Mouse (Mus musculus) small intestine, adult 2 months (tissue): ENCODE measurements around the gene Ttc9c. TPM values are rescaled to one million over a fixed set of nuclear protein-coding genes. Genes with fewer than 3 reads are reported as not detected.

Experiments
- H3K27ac ChIP-seq: fragments of 200-500 bp; 2 replicates; pipeline ENCODE4 v1.5.1; 2012; ENCODE audit warnings: low read depth, low read length, control low read depth, inconsistent platforms; ENCODE audit not compliant: insufficient read depth
- H3K27me3 ChIP-seq: fragments of 200-500 bp; 2 replicates; pipeline ENCODE4 v1.6.1; 2012; ENCODE audit warnings: mild to moderate bottlenecking, moderate library complexity, low read length, inconsistent platforms; ENCODE audit not compliant: control insufficient read depth, insufficient read depth
- H3K36me3 ChIP-seq: fragments of 200-500 bp; 2 replicates; pipeline ENCODE4 v1.6.1; 2012; ENCODE audit warnings: mild to moderate bottlenecking, low read length, control low read depth, inconsistent platforms; ENCODE audit not compliant: control insufficient read depth, insufficient read depth
- H3K4me1 ChIP-seq: fragments of 200-500 bp; 2 replicates; pipeline ENCODE4 v1.6.1; 2012; ENCODE audit warnings: low read length, inconsistent platforms, mixed read lengths; ENCODE audit not compliant: control insufficient read depth, insufficient read depth, insufficient read length
- H3K4me3 ChIP-seq: fragments of 200-500 bp; 2 replicates; pipeline ENCODE4 v1.5.1; 2012; ENCODE audit warnings: low read depth, mild to moderate bottlenecking, control low read depth, inconsistent platforms, low read length, moderate library complexity
- CTCF ChIP-seq: fragments of 200-500 bp; IDR thresholded peaks from 2 replicates; pipeline ENCODE4 v1.5.1; 2012; ENCODE audit warnings: low read depth, mild to moderate bottlenecking, control low read depth, inconsistent platforms, low read length, moderate library complexity, mixed read lengths; ENCODE audit not compliant: insufficient replicate concordance, insufficient read length; ENCODE audit errors: extremely low read depth
- POLR2A ChIP-seq: fragments of 200-500 bp; IDR thresholded peaks from 2 replicates; pipeline ENCODE4 v1.6.1; 2012; ENCODE audit warnings: low read depth, mild to moderate bottlenecking, control low read depth, inconsistent platforms, low read length, moderate library complexity
- WGBS: fragments of 180-500 bp; shearing (Covaris S2); methylation state at CpG from one replicate; pipeline ENCODE4 v1.1.7; 2018; 5-methylcytosine and 5-hydroxymethylcytosine counted together
- polyA plus RNA-seq: library from polyadenylated mRNA; depleted of rRNA; stranded (reverse); fragments of >200 nt; gene quantifications from 2 replicates; pipeline ENCODE4 v1.2.3, GENCODE M21; 2012; rRNA removed

The Ttc9c gene
- polyA plus RNA-seq, 1 experiment, result 8.9 TPM

GRCm38 (mm10) chr19:8772996-8773395 lies 46.1 kb downstream of the Ttc9c start:
- no peak for TF ChIP-seq POLR2A
- no peak for TF ChIP-seq CTCF
- WGBS, result 42% methylated on average over 5 of the region's 5 CpGs
- Histone ChIP-seq H3K27ac (no peak overlapping the region), H3K4me1 (peaks cover 8% of the 10 kb centered on the region; the same call in 1 of the 2 replicates), H3K27me3 (no peaks in the 10 kb centered on the region), H3K36me3 (peaks cover 18% of the 10 kb centered on the region), H3K4me3 (peak overlapping the region; percentile 40)

- Histone ChIP-seq H3K27me3 (no peaks in the 10 kb centered on the region), H3K4me3 (peak within 1 kb of the TSS; percentile 85), H3K27ac (peak within 1 kb of the TSS; percentile 64), H3K36me3 (peaks cover 39% of the 10 kb centered on the region), H3K4me1 (peaks cover 8% of the 10 kb centered on the region; the same call in 1 of the 2 replicates)
- 14% methylated on average over 29 of the region's 29 CpGs for WGBS
- TF ChIP-seq CTCF, result no peak
- peak; percentile 82 for TF ChIP-seq POLR2A
Observed at GRCm38 (mm10) chr19:8770567-8771270, 48.4 kb downstream of the Ttc9c start, which contains the start of gene Tmem223. Tmem223 (plus strand) TSS chr19:8770996.

GRCm38 (mm10) chr19:8765562-8765961 lies 53.6 kb downstream of the Ttc9c start:
- no peaks in the 10 kb centered on the region for H3K4me1 ChIP-seq
- WGBS, result 94% methylated on average over 9 of the region's 9 CpGs
- TF ChIP-seq POLR2A (no peak), CTCF (no peak)
- H3K27ac ChIP-seq, result no peak overlapping the region
- no peak overlapping the region for H3K4me3 ChIP-seq
- peaks cover 65% of the 10 kb centered on the region for H3K36me3 ChIP-seq
- no peaks in the 10 kb centered on the region for H3K27me3 ChIP-seq

GRCm38 (mm10) chr19:8763276-8763675 lies 55.9 kb downstream of the Ttc9c start:
- TF ChIP-seq CTCF, result no peak
- TF ChIP-seq POLR2A, result no peak
- Histone ChIP-seq H3K4me1 (no peaks in the 10 kb centered on the region), H3K4me3 (no peak overlapping the region), H3K36me3 (peaks cover 54% of the 10 kb centered on the region), H3K27me3 (no peaks in the 10 kb centered on the region), H3K27ac (no peak overlapping the region)
- 84% methylated on average over 4 of the region's 4 CpGs for whole genome bisulfite sequencing

- TF ChIP-seq POLR2A, result no peak
- no peak for TF ChIP-seq CTCF
- 92% methylated on average over 2 of the region's 2 CpGs for WGBS
- H3K27ac ChIP-seq, result no peak overlapping the region
Observed at GRCm38 (mm10) chr19:8760757-8761156, 58.4 kb downstream of the Ttc9c start.

More at GRCm38 (mm10) chr19:8760757-8761156, 58.4 kb downstream of the Ttc9c start:
- Histone ChIP-seq H3K4me1 (no peaks in the 10 kb centered on the region), H3K4me3 (no peak overlapping the region), H3K36me3 (peaks cover 32% of the 10 kb centered on the region), H3K27me3 (no peaks in the 10 kb centered on the region)

Other genes with a start within 250 kb of the Ttc9c start
- not detected in 2 replicates for gene Slc22a8, start 228.1 kb downstream of the Ttc9c start, polyA plus RNA-seq
- gene Slc22a6, start 201.3 kb downstream of the Ttc9c start, polyA plus RNA-seq, result not detected in 2 replicates
- 2.3 and 2.4 TPM in 2 replicates for gene Chrm1, start 155.5 kb downstream of the Ttc9c start, polyA plus RNA-seq
- gene Slc3a2, start 96.0 kb downstream of the Ttc9c start, polyA plus RNA-seq, result 132 and 391 TPM in 2 replicates
- gene Wdr74, start 83.5 kb downstream of the Ttc9c start, polyA plus RNA-seq, result 12.1 and 17.5 TPM in 2 replicates
- not detected in 2 replicates for gene 1700092M07Rik, start 78.6 kb downstream of the Ttc9c start, polyA plus RNA-seq
- 31.7 and 65.9 TPM in 2 replicates for gene Stx5a, start 77.9 kb downstream of the Ttc9c start, polyA plus RNA-seq
- 13.3 and 25.4 TPM in 2 replicates for gene Nxf1, start 62.3 kb downstream of the Ttc9c start, polyA plus RNA-seq
- gene Tmem223, start 48.3 kb downstream of the Ttc9c start, polyA plus RNA-seq, result 117 and 142 TPM in 2 replicates
- gene Tmem179b, start 44.9 kb downstream of the Ttc9c start, polyA plus RNA-seq, result 59.9 and 96.2 TPM in 2 replicates
- gene Taf6l, start 32.9 kb downstream of the Ttc9c start, polyA plus RNA-seq, result 4.5 and 8.1 TPM in 2 replicates
- gene Polr2g, start 20.8 kb downstream of the Ttc9c start, polyA plus RNA-seq, result 7.7 and 13.5 TPM in 2 replicates
- 0.60 and 0.86 TPM in 2 replicates for gene Zbtb3, start 16.8 kb downstream of the Ttc9c start, polyA plus RNA-seq
- gene Hnrnpul2, start 677 bp upstream of the Ttc9c start, polyA plus RNA-seq, result 9.2 and 20.9 TPM in 2 replicates
- gene AC129217.1, start 10.4 kb upstream of the Ttc9c start, polyA plus RNA-seq, result 4.6 TPM in 1 of 2 replicates, not detected in the other
- gene Bscl2, start 18.1 kb upstream of the Ttc9c start, polyA plus RNA-seq, result 54.3 and 82.6 TPM in 2 replicates
- 0.33 and 0.63 TPM in 2 replicates for gene Gng3, start 19.9 kb upstream of the Ttc9c start, polyA plus RNA-seq
- 0.11 and 0.17 TPM in 2 replicates for gene Lrrn4cl, start 31.4 kb upstream of the Ttc9c start, polyA plus RNA-seq
- gene Ubxn1, start 52.2 kb upstream of the Ttc9c start, polyA plus RNA-seq, result 34.7 and 95.9 TPM in 2 replicates
- 14.0 and 19.2 TPM in 2 replicates for gene Uqcc3, start 61.6 kb upstream of the Ttc9c start, polyA plus RNA-seq
- gene Lbhd1, start 64.4 kb upstream of the Ttc9c start, polyA plus RNA-seq, result 0.22 and 0.55 TPM in 2 replicates
- gene Gm49403, start 64.6 kb upstream of the Ttc9c start, polyA plus RNA-seq, result not detected in 2 replicates
- 9.5 and 11.4 TPM in 2 replicates for gene 1810009A15Rik, start 69.5 kb upstream of the Ttc9c start, polyA plus RNA-seq
- not detected in 2 replicates for gene Gm49416, start 69.6 kb upstream of the Ttc9c start, polyA plus RNA-seq
- 13.2 and 19.5 TPM in 2 replicates for gene Ints5, start 73.7 kb upstream of the Ttc9c start, polyA plus RNA-seq
- gene Ganab, start 78.7 kb upstream of the Ttc9c start, polyA plus RNA-seq, result 45.7 and 74.1 TPM in 2 replicates
- 40.1 and 69.5 TPM in 2 replicates for gene B3gat3, start 101.0 kb upstream of the Ttc9c start, polyA plus RNA-seq
- 7.2 and 15.1 TPM in 2 replicates for gene Rom1, start 110.0 kb upstream of the Ttc9c start, polyA plus RNA-seq
- gene Eml3, start 110.2 kb upstream of the Ttc9c start, polyA plus RNA-seq, result 18.4 and 32.2 TPM in 2 replicates
- 15.0 and 21.7 TPM in 2 replicates for gene Mta2, start 122.5 kb upstream of the Ttc9c start, polyA plus RNA-seq
- gene Tut1, start 134.5 kb upstream of the Ttc9c start, polyA plus RNA-seq, result 5.6 and 13.2 TPM in 2 replicates
- 90.2 and 129 TPM in 2 replicates for gene Eef1g, start 147.7 kb upstream of the Ttc9c start, polyA plus RNA-seq
- 5.1 and 14.7 TPM in 2 replicates for gene Ahnak, start 170.0 kb upstream of the Ttc9c start, polyA plus RNA-seq